Mouse (Mus musculus): ENCODE measurements around the gene Gm19410. TPM values are rescaled to one million over a fixed set of nuclear protein-coding genes. Genes with fewer than 3 reads are reported as not detected.

Gm19410 gene
- polyA plus RNA-seq (2015; fragmentation: Nextera tagmentation; extraction: Ambion mirVana) = 0.04 and 0.05 TPM in 2 replicates

DNA sequence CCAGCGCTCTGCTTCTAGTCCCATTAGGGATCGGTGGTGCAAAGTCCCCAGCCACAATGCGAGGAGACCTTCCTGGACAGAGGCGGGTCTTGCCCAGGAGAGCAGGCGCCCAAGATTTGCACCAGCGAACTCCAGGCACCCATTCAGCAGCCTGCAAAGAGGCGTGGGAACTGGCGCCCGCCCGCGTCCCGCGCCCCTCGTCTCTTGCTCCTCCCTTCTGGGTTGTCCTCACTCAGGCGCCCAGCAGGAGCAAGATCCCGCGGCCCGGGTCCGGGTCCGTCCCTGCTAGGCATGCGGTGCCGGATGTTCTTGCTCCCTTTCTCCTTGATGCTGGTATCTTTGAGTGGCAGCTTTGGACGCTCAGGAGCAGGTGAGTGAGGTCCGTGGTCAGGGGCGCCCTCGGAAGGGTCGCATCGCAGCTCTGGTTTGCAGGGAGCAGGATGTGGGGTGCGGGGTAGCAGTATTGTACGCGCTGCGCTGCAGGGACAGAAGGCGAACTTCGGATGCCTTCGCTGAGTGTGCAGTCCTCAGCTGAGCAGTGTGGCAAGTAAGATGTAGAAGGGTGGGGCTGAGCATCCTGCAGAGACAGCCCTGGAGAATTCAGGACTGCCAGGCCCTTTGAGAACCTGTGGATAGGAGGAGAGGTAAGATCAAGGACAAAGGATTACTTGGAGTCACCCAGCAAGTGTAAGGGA lies at the start of gene Gm19410:
Gene Gm19410, plus strand, starts transcription at position 292 of the 695 bp plus-strand sequence.
- Histone ChIP-seq H3K4me1 (ENCODE audit: control insufficient read depth, insufficient read depth, low read length) (peaks cover 5% of the 10 kb centered on the region; the same call in 1 of the 2 replicates), H3K9ac (ENCODE audit: low read length) (peak within 1 kb of the TSS; percentile 61), H3K27me3 (ENCODE audit: control insufficient read depth, insufficient read depth, low read length) (peaks cover 12% of the 10 kb centered on the region; the same call in 1 of the 2 replicates), H3K4me3 (replicated peaks; ENCODE audit: low read length) (peak within 1 kb of the TSS; percentile 45), H3K4me2 (ENCODE audit: low read depth, low read length) (peak within 1 kb of the TSS; percentile 84), H3K27ac (ENCODE audit: low read length) (no peak within 1 kb of the TSS), H3K36me3 (ENCODE audit: control insufficient read depth, insufficient read depth, low read length) (no peaks in the 10 kb centered on the region), H3K9me3 (replicated peaks; ENCODE audit: control insufficient read depth, low read length) (no peaks in the 10 kb centered on the region)
- under 1% methylated on average over 34 of the region's 35 CpGs for WGBS
- ATAC-seq (ENCODE audit: insufficient read depth, low FRiP score) = peak; percentile 21; the same call in 1 of the 2 replicates

DNA sequence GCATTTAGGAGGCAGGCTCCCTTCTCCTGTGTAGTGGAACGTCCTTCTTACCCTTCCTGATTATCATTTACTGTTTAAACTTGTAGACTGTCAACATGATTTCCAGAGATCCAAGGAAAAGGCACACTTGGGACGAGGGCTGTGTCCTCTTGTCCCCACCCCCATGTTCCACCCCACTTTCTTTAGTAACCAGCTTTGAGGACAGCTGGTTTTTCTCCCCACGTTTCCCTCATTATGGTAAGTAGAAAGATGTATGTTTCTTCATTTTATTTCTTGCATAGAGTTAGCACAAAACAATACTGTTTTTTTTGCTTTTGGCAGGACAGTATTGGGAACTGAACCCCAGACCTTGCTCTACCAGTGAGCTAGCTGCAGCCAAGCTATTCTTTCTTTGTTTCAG lies 34.8 kb upstream of the Gm19410 start:
- no peak for ATAC-seq (ENCODE audit: insufficient read depth, low FRiP score)
- Histone ChIP-seq H3K4me3 (replicated peaks; ENCODE audit: low read length) (no peak overlapping the region), H3K9ac (ENCODE audit: low read length) (no peak overlapping the region), H3K27ac (ENCODE audit: low read length) (no peak overlapping the region), H3K4me1 (ENCODE audit: control insufficient read depth, insufficient read depth, low read length) (no peaks in the 10 kb centered on the region), H3K9me3 (replicated peaks; ENCODE audit: control insufficient read depth, low read length) (no peaks in the 10 kb centered on the region), H3K27me3 (ENCODE audit: control insufficient read depth, insufficient read depth, low read length) (no peaks in the 10 kb centered on the region), H3K4me2 (ENCODE audit: low read depth, low read length) (no peak overlapping the region), H3K36me3 (ENCODE audit: control insufficient read depth, insufficient read depth, low read length) (no peaks in the 10 kb centered on the region)
- WGBS = 39% methylated on average over 3 of the region's 3 CpGs

DNA sequence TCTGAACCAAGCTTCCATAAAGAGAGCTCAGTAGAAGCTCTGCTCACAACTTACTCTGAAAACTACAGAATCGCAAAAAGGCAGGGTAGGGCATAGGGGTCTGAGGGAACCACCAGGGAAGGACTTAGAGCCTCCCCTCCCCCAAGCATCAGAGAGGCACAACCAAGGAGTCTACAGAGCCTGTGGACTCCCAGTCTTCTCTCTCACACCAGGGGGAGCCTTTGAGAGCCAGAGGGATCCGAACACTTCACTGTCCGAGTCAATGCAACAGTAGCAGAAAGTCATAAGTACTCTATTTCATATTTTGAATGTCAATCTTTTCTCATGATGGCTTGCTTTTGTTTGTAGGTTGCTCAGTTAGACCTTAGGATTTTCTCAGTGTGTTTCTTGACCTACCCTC lies 30.2 kb upstream of the Gm19410 start:
- no peak for ATAC-seq (ENCODE audit: insufficient read depth, low FRiP score)
- no peaks in the 10 kb centered on the region for H3K27me3 ChIP-seq (ENCODE audit: control insufficient read depth, insufficient read depth, low read length)
- 68% methylated on average over 3 of the region's 3 CpGs for WGBS

DNA sequence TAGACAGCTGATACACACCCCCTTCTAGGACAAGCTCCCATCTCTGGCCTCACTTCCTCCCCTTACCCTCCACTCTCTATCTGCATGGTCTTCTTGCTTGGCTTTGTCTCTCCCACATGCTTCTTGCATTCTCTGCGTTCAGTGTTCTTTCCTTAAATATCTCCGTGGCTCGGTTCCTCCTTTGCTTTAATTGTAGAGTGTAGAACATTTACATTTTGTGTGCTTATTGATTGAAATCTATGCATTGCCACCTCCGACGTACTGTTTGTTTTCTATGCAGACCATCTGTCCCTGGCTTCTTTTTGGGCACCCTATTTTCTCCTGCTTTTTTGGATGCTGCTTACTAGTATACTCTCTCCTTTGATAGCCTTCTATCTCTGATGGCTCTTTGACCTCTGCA lies 9.4 kb upstream of the Gm19410 start:
- 88% methylated on average over 5 of the region's 5 CpGs for WGBS
- Histone ChIP-seq H3K4me1 (ENCODE audit: control insufficient read depth, insufficient read depth, low read length) (no peaks in the 10 kb centered on the region), H3K27ac (ENCODE audit: low read length) (no peak overlapping the region), H3K36me3 (ENCODE audit: control insufficient read depth, insufficient read depth, low read length) (no peaks in the 10 kb centered on the region), H3K27me3 (ENCODE audit: control insufficient read depth, insufficient read depth, low read length) (no peaks in the 10 kb centered on the region), H3K4me2 (ENCODE audit: low read depth, low read length) (no peak overlapping the region), H3K9me3 (replicated peaks; ENCODE audit: control insufficient read depth, low read length) (no peaks in the 10 kb centered on the region), H3K9ac (ENCODE audit: low read length) (no peak overlapping the region), H3K4me3 (replicated peaks; ENCODE audit: low read length) (no peak overlapping the region)
- no peak for ATAC-seq (ENCODE audit: insufficient read depth, low FRiP score)

More for the DNA sequence above, 30.2 kb upstream of the Gm19410 start:
- Histone ChIP-seq H3K36me3 (ENCODE audit: control insufficient read depth, insufficient read depth, low read length) (no peaks in the 10 kb centered on the region), H3K4me3 (replicated peaks; ENCODE audit: low read length) (no peak overlapping the region), H3K9me3 (replicated peaks; ENCODE audit: control insufficient read depth, low read length) (no peaks in the 10 kb centered on the region), H3K4me2 (ENCODE audit: low read depth, low read length) (no peak overlapping the region), H3K9ac (ENCODE audit: low read length) (no peak overlapping the region), H3K27ac (ENCODE audit: low read length) (no peak overlapping the region), H3K4me1 (ENCODE audit: control insufficient read depth, insufficient read depth, low read length) (no peaks in the 10 kb centered on the region)

DNA sequence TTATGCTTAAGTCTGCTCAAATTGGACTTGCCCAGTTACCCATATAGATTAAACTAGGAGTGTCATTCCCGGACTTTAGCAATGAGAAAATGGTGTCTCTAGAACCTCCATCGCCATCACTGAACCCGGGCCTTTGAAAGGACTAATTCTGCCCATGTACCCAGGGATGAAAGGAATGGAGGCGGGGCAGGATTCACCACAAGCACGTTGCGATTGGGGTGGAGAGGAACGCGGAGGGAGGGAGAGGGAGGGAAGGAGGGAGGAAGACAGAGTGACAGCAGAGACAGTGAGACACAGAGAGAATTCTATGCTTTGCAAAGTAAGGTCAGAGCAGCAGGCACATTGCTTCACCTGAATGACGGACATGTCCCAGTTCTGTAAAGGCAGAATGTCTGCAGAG lies 570 bp upstream of the Gm19410 start:
- H3K9ac ChIP-seq (ENCODE audit: low read length) = no peak overlapping the region

DNA sequence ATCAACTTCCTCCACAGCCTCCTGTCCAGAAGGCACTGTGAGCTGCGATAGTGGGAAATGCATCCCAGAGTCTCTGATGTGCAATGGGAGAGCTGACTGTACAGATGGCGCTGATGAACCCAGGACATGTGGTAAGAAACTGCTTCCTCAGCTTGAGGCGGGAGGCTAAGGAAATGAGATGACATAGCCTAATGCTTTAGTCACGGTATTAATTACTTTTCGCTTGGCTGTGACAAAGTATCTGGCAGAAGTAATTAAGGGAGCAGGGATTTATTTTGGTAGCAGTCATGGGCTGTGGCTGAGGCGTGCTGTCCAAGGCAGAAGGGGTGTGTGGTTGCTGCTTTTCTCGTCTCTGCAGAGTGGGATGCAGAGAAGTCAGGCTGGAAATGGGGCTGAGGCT lies 7.9 kb downstream of the Gm19410 start:
- no peaks in the 10 kb centered on the region for H3K4me1 ChIP-seq (ENCODE audit: control insufficient read depth, insufficient read depth, low read length)
- no peak overlapping the region for H3K9ac ChIP-seq (ENCODE audit: low read length)
- no peaks in the 10 kb centered on the region for H3K9me3 ChIP-seq (replicated peaks; ENCODE audit: control insufficient read depth, low read length)
- 47% methylated on average over 7 of the region's 7 CpGs for WGBS
- H3K4me2 ChIP-seq (ENCODE audit: low read depth, low read length) = no peak overlapping the region
- H3K27ac ChIP-seq (ENCODE audit: low read length) = no peak overlapping the region
- ATAC-seq (ENCODE audit: insufficient read depth, low FRiP score) = no peak
- no peak overlapping the region for H3K4me3 ChIP-seq (replicated peaks; ENCODE audit: low read length)
- no peaks in the 10 kb centered on the region for H3K27me3 ChIP-seq (ENCODE audit: control insufficient read depth, insufficient read depth, low read length)
- H3K36me3 ChIP-seq (ENCODE audit: control insufficient read depth, insufficient read depth, low read length) = no peaks in the 10 kb centered on the region

More for the DNA sequence above, 570 bp upstream of the Gm19410 start:
- Histone ChIP-seq H3K27ac (ENCODE audit: low read length) (no peak overlapping the region), H3K27me3 (ENCODE audit: control insufficient read depth, insufficient read depth, low read length) (peaks cover 12% of the 10 kb centered on the region; the same call in 1 of the 2 replicates), H3K36me3 (ENCODE audit: control insufficient read depth, insufficient read depth, low read length) (no peaks in the 10 kb centered on the region), H3K4me2 (ENCODE audit: low read depth, low read length) (peak overlapping the region; percentile 84), H3K9me3 (replicated peaks; ENCODE audit: control insufficient read depth, low read length) (no peaks in the 10 kb centered on the region), H3K4me3 (replicated peaks; ENCODE audit: low read length) (peak overlapping the region; percentile 45), H3K4me1 (ENCODE audit: control insufficient read depth, insufficient read depth, low read length) (peaks cover 5% of the 10 kb centered on the region; the same call in 1 of the 2 replicates)
- ATAC-seq (ENCODE audit: insufficient read depth, low FRiP score) = no peak
- WGBS = 2% methylated on average over 9 of the region's 9 CpGs

Small RNA genes within 50 kb of the gene (microRNA-seq; reads per million reads assigned to microRNA genes)
- gene Gm44474 = not detected

All from stomach, embryonic 16.5 days (tissue).